Mouse (Mus musculus) WW6 (cell line): ENCODE results near the gene Olfr1358.
A peak's percentile ranks its signal among the peaks of the same experiment; 100 is the strongest.
"Not testable (repeated sequence)": the region's sequence is repeated elsewhere in the genome, so short reads cannot be mapped to it uniquely, and the experiment has no call there.

Experiments used
- DNase-seq: peaks from one replicate; pipeline ENCODE4 v3.0.0-alpha.2; 2013; ENCODE audit warnings: low read depth, low spot score

Gene Olfr1358

GRCm38 (mm10) chr10:78517128-78517527, at the start of gene Olfr1358:
Olfr1358 (plus strand) TSS chr10:78517428.
- no peak for DNase-seq

- DNase-seq, result no peak
Measured at GRCm38 (mm10) chr10:78467761-78468310, 49.4 kb upstream of the Olfr1358 start.

GRCm38 (mm10) chr10:78470582-78471313, 46.5 kb upstream of the Olfr1358 start:
- DNase-seq, result no peak

DNA sequence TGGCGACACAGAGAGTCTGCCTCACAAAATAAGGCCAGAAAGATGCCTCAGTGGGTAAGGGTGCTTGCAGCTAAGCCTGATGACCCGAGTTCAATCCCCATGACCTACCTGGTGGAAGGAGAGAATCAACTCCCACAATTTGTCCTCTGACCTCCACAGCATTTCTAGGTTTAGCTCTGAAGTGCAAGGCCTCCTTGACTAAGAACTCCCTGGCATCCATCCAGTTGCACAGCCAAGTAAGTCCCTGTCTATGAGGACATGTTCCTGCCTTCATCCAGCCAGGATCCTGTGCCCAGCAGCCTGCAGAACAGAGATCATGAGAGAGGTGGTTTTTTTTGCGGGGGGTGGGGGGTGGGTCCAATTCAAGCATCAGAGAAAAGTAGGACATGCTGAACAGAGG, 45.2 kb upstream of the Olfr1358 start:
- no peak for DNase-seq

GRCm38 (mm10) chr10:78473434-78473833, 43.8 kb upstream of the Olfr1358 start:
- no peak for DNase-seq

GRCm38 (mm10) chr10:78474759-78475158, 42.5 kb upstream of the Olfr1358 start:
- no peak for DNase-seq

GRCm38 (mm10) chr10:78476821-78477220, 40.4 kb upstream of the Olfr1358 start:
- DNase-seq, result no peak

GRCm38 (mm10) chr10:78480954-78481927, 36.0 kb upstream of the Olfr1358 start:
- DNase-seq, result no peak

GRCm38 (mm10) chr10:78481928-78482499, 35.2 kb upstream of the Olfr1358 start:
- peak; percentile 84 for DNase-seq

- not testable (repeated sequence) for DNase-seq
Measured at GRCm38 (mm10) chr10:78485369-78485768, 31.9 kb upstream of the Olfr1358 start.

DNA sequence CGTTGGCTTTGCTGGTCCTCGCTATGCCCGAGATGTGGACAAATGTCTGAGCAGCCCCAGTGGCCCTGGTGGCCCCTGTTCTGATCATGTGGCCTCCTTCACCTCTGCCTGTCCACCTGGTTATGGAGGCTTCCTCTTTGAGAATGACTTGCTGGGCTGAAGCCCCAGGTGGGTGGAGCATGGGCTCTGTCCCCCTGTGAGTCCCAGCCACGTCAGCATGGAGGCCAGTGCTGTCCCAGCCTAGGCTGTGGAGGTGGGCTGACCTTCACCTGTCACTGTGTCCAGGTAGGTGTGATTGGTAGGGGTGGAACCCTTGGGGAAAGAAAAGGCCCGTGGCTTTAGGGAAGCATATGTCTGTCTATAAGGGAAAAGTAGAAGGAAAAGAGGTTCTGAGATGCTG, 30.4 kb upstream of the Olfr1358 start:
- DNase-seq, result no peak

GRCm38 (mm10) chr10:78487431-78488086, 29.7 kb upstream of the Olfr1358 start:
- peak; percentile 68 for DNase-seq

DNA sequence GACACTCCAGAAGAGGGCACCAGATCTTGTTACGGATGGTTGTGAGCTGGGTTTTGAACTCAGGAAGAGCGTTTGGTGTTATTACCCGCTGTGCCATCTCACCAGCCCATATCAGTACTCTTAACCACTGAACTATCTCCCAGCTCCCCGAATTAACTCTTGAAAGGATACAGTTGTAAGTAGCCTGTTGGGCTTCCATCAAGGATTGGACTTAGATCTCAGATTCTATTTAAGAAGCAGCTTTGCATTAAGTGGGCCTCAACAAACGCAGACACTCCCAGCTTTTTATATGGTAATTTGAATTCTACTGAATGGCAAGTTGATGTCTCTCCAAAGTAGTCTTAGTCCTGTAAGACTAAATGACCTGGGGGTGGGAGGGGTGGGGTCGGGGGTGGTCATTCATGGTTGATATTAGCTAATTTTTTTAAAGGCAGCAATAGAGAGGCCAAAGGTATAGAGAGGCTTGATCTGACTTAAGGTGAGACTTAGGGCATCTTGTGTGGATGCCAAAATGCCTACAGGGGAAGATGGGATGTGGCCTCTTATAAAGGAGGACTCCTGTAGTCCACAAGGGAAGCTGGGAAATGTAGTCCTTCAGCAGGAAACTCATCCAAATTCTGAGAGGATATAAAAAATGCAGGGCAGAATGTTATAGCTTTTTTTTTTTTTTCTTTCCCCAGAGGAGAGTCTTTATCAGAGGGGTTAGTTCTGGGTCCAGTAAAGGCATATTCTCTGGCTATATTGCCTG, 14.1 kb upstream of the Olfr1358 start:
- DNase-seq, result no peak

GRCm38 (mm10) chr10:78519792-78520191, 2.6 kb downstream of the Olfr1358 start:
- DNase-seq, result no peak

DNA sequence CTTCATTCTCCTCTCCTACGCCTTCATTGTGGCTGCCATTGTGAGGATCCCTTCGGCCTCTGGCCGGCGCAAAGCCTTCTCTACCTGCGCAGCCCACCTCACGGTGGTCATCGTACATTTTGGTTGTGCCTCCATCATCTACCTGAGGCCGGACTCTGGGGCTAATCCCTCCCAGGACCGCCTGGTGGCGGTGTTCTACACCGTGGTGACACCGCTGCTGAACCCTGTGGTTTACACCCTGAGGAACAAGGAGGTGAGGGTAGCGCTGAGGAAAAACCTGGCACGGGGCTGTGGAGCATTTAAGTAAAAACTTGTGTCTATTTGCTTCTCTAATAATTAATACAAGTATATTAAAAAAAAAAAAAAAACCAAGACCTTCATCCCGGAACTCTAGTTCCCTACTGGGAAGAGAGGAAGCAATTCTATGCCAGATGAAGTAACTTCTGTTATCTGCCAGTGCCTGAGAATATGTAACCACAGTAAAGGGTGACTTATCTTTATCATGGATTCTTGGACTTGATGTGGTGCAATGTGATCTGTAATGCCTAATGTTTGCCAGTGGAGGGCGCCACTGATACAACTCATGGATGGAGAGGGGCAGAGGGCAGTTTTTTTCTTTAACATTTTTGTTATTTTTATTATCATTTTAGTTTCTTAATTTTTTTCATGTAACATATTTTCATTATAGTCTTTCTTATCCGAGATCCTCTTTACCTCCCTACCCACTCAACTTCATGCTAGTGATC, 3.2 kb downstream of the Olfr1358 start:
- peak; percentile 28 for DNase-seq

- DNase-seq, result not testable (repeated sequence)
Measured at GRCm38 (mm10) chr10:78525071-78525470, 7.8 kb downstream of the Olfr1358 start.

DNA sequence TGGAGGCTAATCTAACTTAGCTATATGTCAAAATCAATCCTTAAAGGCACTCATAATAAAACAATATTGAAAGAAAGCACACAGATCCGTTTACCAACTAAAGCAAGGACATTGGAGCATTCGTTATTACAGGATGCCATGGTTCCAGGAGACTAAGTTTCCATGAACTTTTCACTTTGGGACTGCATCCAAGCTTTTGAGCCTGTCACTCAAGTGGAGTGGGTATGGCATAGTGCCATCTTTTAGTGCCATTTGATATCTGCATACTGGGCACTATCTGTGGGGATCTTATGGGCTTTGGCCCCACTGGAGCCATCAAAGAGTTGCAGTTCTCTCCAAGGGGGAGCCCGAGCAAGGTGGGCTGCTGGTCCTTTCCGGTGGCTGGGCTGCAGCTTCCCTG, 8.3 kb downstream of the Olfr1358 start:
- no peak for DNase-seq

DNA sequence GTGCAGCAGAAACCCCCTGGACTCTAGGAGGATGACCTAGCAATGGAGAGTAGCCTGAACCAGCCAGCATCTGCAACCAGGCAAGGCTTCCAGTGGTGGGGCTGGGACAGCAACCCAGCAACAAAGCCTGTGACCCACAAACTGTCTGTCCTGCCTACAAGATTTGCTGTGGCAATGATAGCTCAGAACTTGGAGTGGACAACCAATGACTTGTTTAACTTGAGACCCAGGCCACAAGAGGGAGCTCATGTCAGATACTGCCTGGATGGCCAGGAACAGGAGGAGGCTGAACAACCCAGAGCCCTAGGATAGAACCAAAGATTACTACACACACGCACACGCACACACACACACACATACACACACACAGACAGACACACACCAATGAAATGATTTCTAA, 23.7 kb downstream of the Olfr1358 start:
- no peak for DNase-seq

- no peak for DNase-seq
Measured at GRCm38 (mm10) chr10:78565070-78565469, 47.8 kb downstream of the Olfr1358 start.

GRCm38 (mm10) chr10:78569191-78569590, 52.0 kb downstream of the Olfr1358 start:
- DNase-seq, result no peak
